Mouse (Mus musculus) liver, adult (tissue): ENCODE measurements around the gene Lrrc20.

Experiments used
- GATA4 ChIP-seq: IDR thresholded peaks from 2 replicates; pipeline ENCODE4 v1.6.1; 2014; ENCODE audit warnings: mild to moderate bottlenecking, low read length; ENCODE audit not compliant: insufficient replicate concordance

Gene Lrrc20

DNA sequence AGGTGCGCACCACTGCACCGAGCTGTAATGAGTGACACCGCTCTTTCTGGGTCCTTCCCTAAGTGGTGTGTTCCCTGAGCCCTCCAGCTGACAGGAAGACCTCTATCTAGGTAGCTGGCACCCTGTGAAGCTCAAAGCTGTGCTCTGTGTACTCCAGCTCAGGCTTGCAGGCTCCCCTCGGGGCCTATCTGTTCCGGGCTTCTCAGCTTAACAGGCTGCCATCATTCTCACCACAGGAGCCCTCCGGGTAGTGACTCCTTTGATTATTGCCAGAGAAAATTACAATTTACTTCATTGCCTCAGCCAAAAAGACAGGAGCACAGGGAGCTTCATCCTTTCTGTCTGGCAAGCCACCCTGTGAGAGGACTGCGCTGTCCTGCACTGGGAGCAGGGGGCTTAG lies 57.7 kb downstream of the Lrrc20 start:
- no peak for TF ChIP-seq GATA4

DNA sequence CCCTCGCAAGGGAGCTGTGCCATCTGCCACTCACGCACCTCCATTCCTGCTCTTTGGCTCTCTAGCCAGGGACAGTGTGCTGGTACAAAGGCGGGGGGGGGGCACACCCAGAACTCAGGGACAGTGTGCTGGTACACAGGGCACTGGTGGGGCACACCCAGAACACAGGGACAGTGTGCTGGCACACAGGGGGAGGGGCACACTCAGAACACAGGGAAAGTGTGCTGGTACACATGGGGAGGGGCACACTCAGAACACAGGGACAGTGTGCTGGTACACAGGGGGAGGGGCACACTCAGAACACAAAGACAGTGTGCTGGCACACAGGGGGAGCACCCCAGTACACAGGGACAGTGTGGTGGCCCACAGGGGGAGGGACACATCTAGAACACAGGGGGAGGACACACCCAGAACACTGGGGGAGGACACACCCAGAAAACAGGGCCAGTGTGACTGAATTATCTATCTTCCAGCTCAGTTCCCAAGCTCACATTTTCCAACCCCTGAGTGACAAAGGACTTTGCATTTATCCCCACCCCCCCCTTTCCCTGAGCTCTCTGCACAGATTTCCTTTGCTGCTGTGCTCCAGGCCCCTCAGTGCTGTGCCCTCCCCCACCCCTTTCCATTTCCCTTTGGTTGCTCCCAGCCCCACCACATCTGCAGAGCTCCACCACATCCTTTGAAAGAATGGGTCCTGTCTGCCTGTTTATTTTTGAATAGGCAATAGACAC lies 58.9 kb downstream of the Lrrc20 start:
- no peak for TF ChIP-seq GATA4

DNA sequence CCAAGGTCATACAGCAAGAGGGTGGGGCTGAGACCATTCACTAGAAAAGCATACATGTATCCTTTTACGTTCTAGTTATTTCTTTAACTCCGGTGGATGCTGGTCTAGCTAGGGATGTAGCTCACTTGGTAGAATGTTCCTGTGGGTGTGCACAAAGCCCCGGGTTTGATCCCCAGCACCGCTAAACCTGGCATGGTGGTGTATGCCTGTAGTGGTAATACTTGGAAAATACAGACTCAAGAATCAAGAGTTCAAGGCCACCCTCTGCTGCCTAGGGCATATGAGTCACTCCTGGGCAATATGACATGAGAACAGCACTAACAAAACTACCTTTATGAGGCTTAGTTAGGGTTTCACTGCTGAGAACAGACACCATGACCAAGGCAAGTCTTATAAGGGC lies 59.8 kb downstream of the Lrrc20 start:
- no peak for TF ChIP-seq GATA4

DNA sequence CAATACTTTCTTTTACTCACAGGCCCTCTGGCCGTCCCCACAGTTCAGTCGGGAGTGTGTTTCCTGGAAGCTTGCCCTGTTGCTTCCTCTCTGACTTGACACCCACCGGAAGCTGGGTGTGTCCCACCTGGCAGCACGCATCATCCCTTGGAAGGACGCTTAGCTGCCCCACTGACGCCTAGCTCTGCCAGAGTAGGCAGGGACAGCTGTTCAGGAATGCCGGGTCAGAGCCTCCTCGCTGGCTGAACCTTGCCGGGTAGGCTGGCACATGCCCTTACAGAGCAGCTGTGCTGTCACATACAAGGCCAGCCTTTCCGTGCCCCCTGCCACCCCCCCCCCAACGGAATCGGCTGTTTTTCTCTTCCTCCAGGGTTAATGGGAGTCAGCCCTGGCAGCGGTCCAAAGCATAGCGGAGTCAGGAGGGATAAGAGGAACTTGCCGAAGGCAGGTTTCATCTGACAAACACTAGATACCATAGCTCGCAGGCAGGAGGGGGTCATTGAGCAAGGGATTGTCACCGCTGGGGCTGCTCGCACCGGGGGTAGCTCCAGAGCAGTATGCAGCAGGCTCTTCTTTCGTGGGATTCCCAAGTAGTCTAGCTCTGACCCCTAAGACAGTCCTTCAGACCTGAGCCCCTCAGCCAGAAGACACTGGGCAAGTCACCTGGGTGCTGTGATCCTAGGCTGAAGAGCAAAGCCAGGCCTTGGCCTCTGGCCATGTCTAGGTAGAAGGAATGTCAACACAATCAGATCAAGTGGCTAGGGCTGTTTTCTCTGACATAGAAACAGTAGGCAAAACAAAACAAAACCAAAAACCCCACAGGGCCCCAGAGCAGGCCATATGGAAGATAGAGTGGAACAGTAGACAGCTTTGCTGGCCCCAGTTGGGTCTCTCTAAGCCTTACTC lies 60.8 kb downstream of the Lrrc20 start:
- no peak for TF ChIP-seq GATA4

DNA sequence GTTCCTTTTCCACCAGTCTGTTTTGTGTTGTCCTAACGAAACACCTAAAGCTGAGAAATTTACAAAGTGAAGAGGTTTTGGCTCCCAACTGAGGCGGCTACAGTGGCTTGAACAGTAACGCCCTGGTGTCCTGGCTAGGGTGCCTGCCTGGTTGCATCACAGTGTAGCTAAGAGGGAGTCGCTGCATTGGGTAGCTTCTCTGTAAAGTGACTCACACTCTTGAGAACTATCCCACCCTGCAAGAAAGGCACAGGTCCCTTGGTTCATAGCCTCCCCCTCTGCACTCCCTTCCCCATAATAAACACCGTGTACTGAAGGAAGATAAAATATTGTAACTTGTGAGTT lies 61.4 kb downstream of the Lrrc20 start:
- TF ChIP-seq GATA4: no peak

DNA sequence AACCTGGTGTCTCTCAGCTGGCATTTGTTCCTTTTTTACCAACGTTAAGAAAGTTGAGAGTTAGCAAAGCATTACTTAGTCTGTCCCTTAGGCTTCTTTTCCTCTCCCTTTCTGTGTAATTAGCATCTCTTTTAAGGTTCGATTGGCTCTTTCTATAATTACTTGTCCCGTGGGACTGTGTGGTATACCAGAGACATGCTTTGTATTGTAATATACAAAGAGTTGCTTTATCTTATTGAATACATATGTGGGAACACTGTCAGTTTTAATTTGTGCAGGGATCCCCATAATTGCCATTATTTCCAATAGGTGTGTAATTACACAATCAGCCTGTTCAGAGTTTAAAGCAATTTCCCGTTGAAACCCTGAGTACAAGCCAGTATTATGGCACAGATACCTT lies 62.8 kb downstream of the Lrrc20 start:
- TF ChIP-seq GATA4: no peak

DNA sequence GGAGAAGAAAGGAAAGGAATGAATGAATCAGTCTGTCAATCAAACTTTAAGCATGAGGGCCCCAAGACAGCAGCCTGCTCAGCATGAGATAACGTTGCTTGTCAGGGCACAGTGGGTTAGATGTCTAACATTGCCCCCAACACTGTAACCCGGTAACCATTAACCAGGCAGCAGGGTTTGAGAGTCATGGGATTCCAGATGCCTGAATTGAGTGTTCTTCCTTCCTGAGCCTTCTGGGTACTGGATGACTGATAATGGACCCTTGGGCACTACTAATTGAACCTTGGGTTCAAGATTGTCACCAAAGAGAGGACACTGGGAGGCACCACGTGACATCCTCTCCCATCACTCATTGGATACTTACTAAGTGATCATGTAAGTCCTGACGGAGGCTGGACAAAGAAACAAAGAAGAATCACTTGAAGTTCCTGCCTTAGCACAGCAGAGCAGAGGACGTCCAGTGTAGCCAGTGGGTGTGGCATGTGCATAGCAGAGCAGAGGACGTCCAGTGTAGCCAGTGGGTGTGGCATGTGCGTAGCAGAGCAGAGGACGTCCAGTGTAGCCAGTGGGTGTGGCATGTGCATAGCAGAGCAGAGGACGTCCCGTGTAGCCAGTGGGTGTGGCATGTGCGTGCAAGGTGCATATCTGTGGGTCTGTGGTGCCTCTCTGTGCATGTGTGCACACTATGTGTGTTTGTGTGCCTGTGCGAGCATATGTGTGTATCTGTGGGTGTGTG lies 68.7 kb downstream of the Lrrc20 start:
- TF ChIP-seq GATA4: no peak

DNA sequence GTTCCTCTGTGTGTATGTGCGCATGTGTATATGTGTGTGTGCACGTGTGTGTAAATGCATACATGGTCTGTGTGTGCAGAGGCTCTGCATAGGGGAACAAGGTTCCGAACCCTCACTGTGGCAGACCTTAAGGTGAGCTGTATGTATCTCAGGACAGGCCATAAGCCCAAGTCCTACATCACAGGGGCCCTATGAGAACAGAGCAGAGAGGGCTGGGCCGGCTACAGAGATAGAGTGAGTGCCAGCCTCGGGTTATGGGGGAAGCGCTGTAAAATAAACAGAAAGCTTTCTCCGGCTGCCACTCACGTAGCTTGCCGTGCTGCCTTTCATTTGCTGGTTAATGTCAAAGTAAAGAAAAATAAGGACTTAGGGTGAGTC lies 69.3 kb downstream of the Lrrc20 start:
- TF ChIP-seq GATA4: no peak

DNA sequence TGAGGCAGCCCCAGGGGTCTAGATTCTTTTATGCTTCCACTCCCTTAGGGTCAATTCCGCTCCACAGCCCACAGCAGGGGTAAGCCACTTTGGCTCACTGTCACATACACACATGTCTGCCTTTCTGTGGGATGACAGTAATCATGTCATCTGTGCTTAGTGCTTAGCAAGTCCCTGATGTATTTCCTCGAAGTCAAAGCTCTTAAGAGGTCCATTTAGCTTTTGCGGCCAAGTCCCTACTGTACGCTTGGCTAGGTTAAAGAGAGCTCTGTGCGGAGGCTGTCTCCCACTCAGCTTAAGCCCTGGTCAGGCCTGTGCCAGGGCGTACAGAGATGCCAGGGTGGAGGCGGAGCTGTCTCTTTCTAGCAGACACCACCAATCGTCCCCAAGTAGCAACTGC lies 74.5 kb downstream of the Lrrc20 start:
- TF ChIP-seq GATA4: no peak

DNA sequence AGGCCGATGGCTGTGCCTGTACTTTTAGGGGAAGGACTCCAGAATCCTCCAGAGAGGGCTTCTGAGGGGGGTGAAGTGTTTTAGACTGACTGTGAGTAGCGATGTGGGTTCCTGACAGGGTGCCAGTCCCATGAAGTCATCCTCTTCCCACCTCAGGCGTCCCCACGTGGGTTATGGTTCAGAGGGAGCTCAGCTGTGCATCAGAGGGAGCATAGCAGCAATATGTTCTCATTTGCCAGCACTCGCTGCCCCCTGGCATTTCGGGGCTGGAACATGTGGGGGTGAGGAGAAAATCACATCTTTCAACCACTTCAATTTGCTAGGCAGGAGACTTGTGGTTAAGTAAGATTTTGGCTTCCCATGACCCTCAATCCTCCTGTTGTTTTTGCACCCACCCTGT lies 79.6 kb downstream of the Lrrc20 start:
- no peak for TF ChIP-seq GATA4

DNA sequence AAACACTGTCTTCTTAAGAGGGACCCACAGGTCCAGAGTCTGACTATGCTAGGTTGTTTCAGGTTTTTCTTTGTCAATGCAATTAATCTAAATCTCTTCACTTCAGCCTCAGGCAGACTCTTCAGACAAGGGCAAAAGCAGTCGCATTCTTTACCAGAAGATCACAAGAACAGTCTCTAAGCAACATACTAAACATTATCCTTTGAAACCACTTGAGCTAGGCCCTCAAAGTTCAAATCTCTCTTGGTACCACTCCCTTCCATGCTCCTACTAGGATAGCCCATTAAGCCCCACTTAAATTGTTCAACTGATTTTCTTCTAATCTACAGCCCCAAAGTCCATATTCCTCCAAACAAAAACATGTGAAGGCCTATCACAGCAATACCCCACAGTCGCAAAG lies 83.0 kb downstream of the Lrrc20 start:
- no peak for TF ChIP-seq GATA4

DNA sequence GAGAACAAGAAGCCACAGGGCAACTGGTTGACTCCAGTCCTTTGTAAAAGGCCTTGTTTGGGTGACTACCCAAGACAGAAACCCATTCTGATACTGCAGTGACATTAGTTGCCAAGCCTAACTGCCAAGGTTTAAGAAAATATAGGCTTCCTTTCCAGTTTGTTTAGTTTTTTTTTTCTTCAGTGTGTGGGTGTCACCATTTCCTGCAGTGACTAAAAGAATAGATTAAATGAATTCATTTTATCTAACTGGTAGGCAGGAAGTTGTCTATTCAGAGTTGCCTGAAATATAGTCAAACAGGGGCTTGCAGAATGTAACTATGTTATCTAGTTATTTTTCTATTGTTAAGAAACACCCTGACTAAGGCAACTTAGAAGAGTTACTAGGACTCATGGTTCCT lies 83.9 kb downstream of the Lrrc20 start:
- TF ChIP-seq GATA4: no peak

DNA sequence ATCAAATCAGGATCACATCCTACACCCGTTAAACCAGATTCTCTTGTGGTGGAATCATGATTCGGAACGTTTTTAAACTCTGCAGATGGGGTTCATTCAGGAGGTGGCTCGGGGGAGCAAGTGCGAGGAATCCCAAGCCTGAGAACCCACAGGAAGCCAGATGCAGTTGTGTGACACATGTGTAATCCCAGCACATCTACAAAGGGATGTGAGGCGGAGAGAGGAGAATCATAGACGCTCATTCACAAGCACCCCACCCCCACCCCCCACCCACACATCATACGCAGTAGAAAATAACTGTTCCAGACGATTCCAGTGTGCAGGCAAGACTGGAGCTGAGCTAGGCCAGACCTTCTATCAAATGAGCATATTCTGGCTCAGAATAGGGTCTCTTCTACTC lies 87.9 kb downstream of the Lrrc20 start:
- no peak for TF ChIP-seq GATA4

DNA sequence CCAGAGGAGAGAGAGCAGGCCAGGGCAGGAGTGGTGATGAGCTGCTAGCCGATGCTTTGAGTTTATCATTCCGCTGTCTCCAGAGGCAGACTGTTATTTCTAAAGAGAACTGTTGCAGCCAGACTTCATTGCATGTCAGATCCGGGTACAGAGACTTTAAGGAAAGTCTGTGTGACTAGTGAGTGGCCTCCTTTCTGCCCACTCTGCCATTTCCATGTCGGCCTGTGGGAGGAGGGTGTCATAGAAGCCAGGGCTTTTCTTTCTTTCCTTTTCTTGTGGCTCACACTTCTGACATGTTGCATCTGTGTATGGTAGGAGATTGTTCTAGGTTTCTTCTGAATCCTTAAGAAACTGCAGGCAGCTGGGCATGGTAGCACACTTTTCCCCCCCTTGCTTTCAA lies 88.8 kb downstream of the Lrrc20 start:
- no peak for TF ChIP-seq GATA4

DNA sequence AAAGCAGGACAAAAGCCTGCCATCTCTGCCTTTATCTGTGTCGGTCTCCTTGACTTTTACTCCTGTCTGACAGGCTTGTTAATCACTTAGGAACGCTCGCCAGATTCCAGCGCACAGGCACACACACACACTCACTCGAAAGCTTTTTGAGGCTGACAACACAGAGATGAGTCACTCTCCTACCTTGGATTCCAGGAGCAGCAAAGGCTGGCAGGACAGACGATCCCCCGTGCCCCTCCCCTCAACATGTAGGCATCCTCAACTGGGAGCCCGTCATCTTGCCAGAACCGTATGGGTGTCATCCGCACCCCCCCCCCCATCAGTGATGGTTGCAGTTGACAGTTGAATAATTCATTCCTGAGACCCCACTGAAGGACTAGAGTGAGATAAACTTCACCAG lies 94.6 kb downstream of the Lrrc20 start:
- TF ChIP-seq GATA4: no peak

DNA sequence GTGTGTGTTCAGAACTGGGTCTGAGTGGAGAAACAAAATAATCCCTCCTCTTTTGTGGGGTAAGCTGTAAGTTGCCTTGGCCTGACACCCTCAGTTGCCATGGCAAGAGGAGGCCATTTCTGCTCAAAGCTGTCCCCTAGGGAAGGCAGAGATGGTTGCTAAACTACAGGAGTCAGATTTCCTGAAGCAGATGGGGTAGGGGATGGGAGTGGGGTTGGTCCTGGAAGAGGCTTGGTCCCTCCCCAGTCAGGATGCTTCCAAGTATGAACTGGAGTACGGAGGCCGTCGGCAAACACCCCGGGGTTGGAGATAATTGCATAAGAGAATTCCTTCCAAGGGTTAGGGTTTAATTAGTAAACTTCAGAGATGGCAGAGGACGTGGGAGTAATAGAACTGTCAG lies 96.5 kb downstream of the Lrrc20 start:
- no peak for TF ChIP-seq GATA4
